Mouse (Mus musculus): ENCODE results near the gene Unc119.

DNA sequence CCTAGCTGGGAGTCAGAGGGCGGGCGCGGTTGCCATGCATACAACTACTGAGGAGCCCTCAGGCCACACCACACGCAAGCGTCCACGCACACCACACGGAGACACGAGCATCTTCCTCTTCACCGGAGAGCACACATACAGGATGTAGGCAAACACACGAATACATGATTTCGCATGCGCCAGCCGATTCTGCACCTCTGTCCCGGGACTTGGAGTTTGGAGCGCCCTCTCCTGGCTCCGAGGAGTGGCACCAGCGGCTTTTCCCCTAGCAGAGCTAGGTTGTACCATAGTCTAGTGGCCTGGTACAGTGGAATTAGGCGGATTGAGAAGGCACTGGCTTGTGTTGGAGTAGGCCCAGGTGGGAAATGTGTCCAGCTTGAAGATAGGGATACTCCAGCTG, 54.1 kb downstream of the Unc119 start:
- TF ChIP-seq MAFK (IDR thresholded peaks at IDR 0.05; ENCODE audit: insufficient read depth, low read depth, low read length): no peak
- TF ChIP-seq ZNF384 (IDR thresholded peaks at IDR 0.05; ENCODE audit: low read depth, low read length): no peak

Data from ES-E14 (cell line).